Mouse (Mus musculus): ENCODE measurements around the gene Gzmg. TPM values are rescaled to one million over a fixed set of nuclear protein-coding genes. Genes with fewer than 3 reads are reported as not detected.
"Not testable (repeated sequence)": the region's sequence is repeated elsewhere in the genome, so short reads cannot be mapped to it uniquely, and the experiment has no call there.

Gene Gzmg
- polyA plus RNA-seq, 1 experiment from 2014 or later = not detected

- WGBS = 92% methylated on average over 5 of the region's 5 CpGs
- Histone ChIP-seq H3K4me2 (ENCODE audit: low read depth) (no peak overlapping the region), H3K9me3 (ENCODE audit: control insufficient read depth, low read length) (no peaks in the 10 kb centered on the region), H3K27ac (ENCODE audit: low read depth, low read length) (no peak overlapping the region), H3K4me1 (ENCODE audit: control insufficient read depth, insufficient read depth, low read length) (no peaks in the 10 kb centered on the region), H3K27me3 (ENCODE audit: control insufficient read depth, insufficient read depth, low read length) (no peaks in the 10 kb centered on the region), H3K4me3 (ENCODE audit: low read depth, low read length) (no peak overlapping the region), H3K9ac (ENCODE audit: low read length) (no peak overlapping the region), H3K36me3 (ENCODE audit: control insufficient read depth, insufficient read depth, low read length) (no peaks in the 10 kb centered on the region)
- DNase-seq (ENCODE audit: low spot score) (no peak), ATAC-seq (ENCODE audit: insufficient read depth, low FRiP score, low TSS enrichment) (no peak)
These were observed 13.4 kb upstream of the Gzmg start for GRCm38 (mm10) chr14:56172744-56173143.

- Histone ChIP-seq H3K9ac (ENCODE audit: low read length) (no peak overlapping the region), H3K27ac (ENCODE audit: low read depth, low read length) (no peak overlapping the region), H3K4me1 (ENCODE audit: control insufficient read depth, insufficient read depth, low read length) (no peaks in the 10 kb centered on the region), H3K27me3 (ENCODE audit: control insufficient read depth, insufficient read depth, low read length) (no peaks in the 10 kb centered on the region), H3K4me2 (ENCODE audit: low read depth) (no peak overlapping the region), H3K4me3 (ENCODE audit: low read depth, low read length) (no peak overlapping the region), H3K36me3 (ENCODE audit: control insufficient read depth, insufficient read depth, low read length) (no peaks in the 10 kb centered on the region), H3K9me3 (ENCODE audit: control insufficient read depth, low read length) (no peaks in the 10 kb centered on the region)
- WGBS = 91% methylated on average over 6 of the region's 6 CpGs
- DNase-seq (ENCODE audit: low spot score) = no peak
- ATAC-seq (ENCODE audit: insufficient read depth, low FRiP score, low TSS enrichment) = no peak
These were observed 8.6 kb upstream of the Gzmg start for GRCm38 (mm10) chr14:56168009-56168408.

GRCm38 (mm10) chr14:56162109-56162508, 2.7 kb upstream of the Gzmg start:
- H3K36me3 ChIP-seq (ENCODE audit: control insufficient read depth, insufficient read depth, low read length) = no peaks in the 10 kb centered on the region
- DNase-seq (ENCODE audit: low spot score) (no peak), ATAC-seq (ENCODE audit: insufficient read depth, low FRiP score, low TSS enrichment) (no peak)
- no peak overlapping the region for H3K27ac ChIP-seq (ENCODE audit: low read depth, low read length)
- H3K4me3 ChIP-seq (ENCODE audit: low read depth, low read length) = no peak overlapping the region
- no peaks in the 10 kb centered on the region for H3K4me1 ChIP-seq (ENCODE audit: control insufficient read depth, insufficient read depth, low read length)
- H3K27me3 ChIP-seq (ENCODE audit: control insufficient read depth, insufficient read depth, low read length) = no peaks in the 10 kb centered on the region
- H3K9ac ChIP-seq (ENCODE audit: low read length) = no peak overlapping the region
- no peak overlapping the region for H3K4me2 ChIP-seq (ENCODE audit: low read depth)
- no peaks in the 10 kb centered on the region for H3K9me3 ChIP-seq (ENCODE audit: control insufficient read depth, low read length)
- WGBS = 92% methylated on average over 2 of the region's 2 CpGs

GRCm38 (mm10) chr14:56155340-56155739, 4.0 kb downstream of the Gzmg start:
- ATAC-seq (ENCODE audit: insufficient read depth, low FRiP score, low TSS enrichment) (no peak), DNase-seq (ENCODE audit: low spot score) (no peak)
- Histone ChIP-seq H3K9ac (ENCODE audit: low read length) (no peak overlapping the region), H3K36me3 (ENCODE audit: control insufficient read depth, insufficient read depth, low read length) (no peaks in the 10 kb centered on the region), H3K4me3 (ENCODE audit: low read depth, low read length) (no peak overlapping the region), H3K4me2 (ENCODE audit: low read depth) (no peak overlapping the region), H3K27ac (ENCODE audit: low read depth, low read length) (no peak overlapping the region), H3K4me1 (ENCODE audit: control insufficient read depth, insufficient read depth, low read length) (no peaks in the 10 kb centered on the region), H3K27me3 (ENCODE audit: control insufficient read depth, insufficient read depth, low read length) (no peaks in the 10 kb centered on the region), H3K9me3 (ENCODE audit: control insufficient read depth, low read length) (no peaks in the 10 kb centered on the region)
- WGBS = 61% methylated on average over 2 of the region's 2 CpGs

- H3K27me3 ChIP-seq (ENCODE audit: control insufficient read depth, insufficient read depth, low read length); H3K9ac ChIP-seq (ENCODE audit: low read length); H3K4me2 ChIP-seq (ENCODE audit: low read depth); ATAC-seq (ENCODE audit: insufficient read depth, low FRiP score, low TSS enrichment); H3K36me3 ChIP-seq (ENCODE audit: control insufficient read depth, insufficient read depth, low read length); DNase-seq (ENCODE audit: low spot score); H3K4me1 ChIP-seq (ENCODE audit: control insufficient read depth, insufficient read depth, low read length); H3K4me3 ChIP-seq (ENCODE audit: low read depth, low read length); H3K27ac ChIP-seq (ENCODE audit: low read depth, low read length); H3K9me3 ChIP-seq (ENCODE audit: control insufficient read depth, low read length): not testable (repeated sequence)
- 84% methylated on average over 1 of the region's 1 CpGs for WGBS
These were observed 25.7 kb downstream of the Gzmg start for GRCm38 (mm10) chr14:56133675-56134074.

- not testable (repeated sequence) for H3K27me3 ChIP-seq (ENCODE audit: control insufficient read depth, insufficient read depth, low read length); H3K4me1 ChIP-seq (ENCODE audit: control insufficient read depth, insufficient read depth, low read length); H3K9ac ChIP-seq (ENCODE audit: low read length); H3K36me3 ChIP-seq (ENCODE audit: control insufficient read depth, insufficient read depth, low read length); ATAC-seq (ENCODE audit: insufficient read depth, low FRiP score, low TSS enrichment); DNase-seq (ENCODE audit: low spot score); H3K27ac ChIP-seq (ENCODE audit: low read depth, low read length); H3K4me3 ChIP-seq (ENCODE audit: low read depth, low read length); H3K4me2 ChIP-seq (ENCODE audit: low read depth); H3K9me3 ChIP-seq (ENCODE audit: control insufficient read depth, low read length)
- 77% methylated on average over 2 of the region's 2 CpGs for WGBS
These were observed 26.9 kb downstream of the Gzmg start, which contains the start of gene Gzmd for GRCm38 (mm10) chr14:56132508-56132907. TSS of gene Gzmd (minus strand) at chr14:56132608.

GRCm38 (mm10) chr14:56128341-56128740, 31.0 kb downstream of the Gzmg start:
- no peaks in the 10 kb centered on the region for H3K4me1 ChIP-seq (ENCODE audit: control insufficient read depth, insufficient read depth, low read length)
- no peak overlapping the region for H3K9ac ChIP-seq (ENCODE audit: low read length)
- no peaks in the 10 kb centered on the region for H3K27me3 ChIP-seq (ENCODE audit: control insufficient read depth, insufficient read depth, low read length)
- no peaks in the 10 kb centered on the region for H3K9me3 ChIP-seq (ENCODE audit: control insufficient read depth, low read length)
- no peak overlapping the region for H3K27ac ChIP-seq (ENCODE audit: low read depth, low read length)
- no peak overlapping the region for H3K4me3 ChIP-seq (ENCODE audit: low read depth, low read length)
- ATAC-seq (ENCODE audit: insufficient read depth, low FRiP score, low TSS enrichment) (no peak), DNase-seq (ENCODE audit: low spot score) (no peak)
- no peaks in the 10 kb centered on the region for H3K36me3 ChIP-seq (ENCODE audit: control insufficient read depth, insufficient read depth, low read length)
- no peak overlapping the region for H3K4me2 ChIP-seq (ENCODE audit: low read depth)
- WGBS = 51% methylated on average over 3 of the region's 3 CpGs

GRCm38 (mm10) chr14:56123516-56123915, 35.9 kb downstream of the Gzmg start:
- Histone ChIP-seq H3K27me3 (ENCODE audit: control insufficient read depth, insufficient read depth, low read length) (no peaks in the 10 kb centered on the region), H3K4me3 (ENCODE audit: low read depth, low read length) (no peak overlapping the region), H3K27ac (ENCODE audit: low read depth, low read length) (no peak overlapping the region), H3K9ac (ENCODE audit: low read length) (no peak overlapping the region), H3K9me3 (ENCODE audit: control insufficient read depth, low read length) (no peaks in the 10 kb centered on the region), H3K4me2 (ENCODE audit: low read depth) (no peak overlapping the region), H3K36me3 (ENCODE audit: control insufficient read depth, insufficient read depth, low read length) (no peaks in the 10 kb centered on the region), H3K4me1 (ENCODE audit: control insufficient read depth, insufficient read depth, low read length) (no peaks in the 10 kb centered on the region)
- no peak for DNase-seq (ENCODE audit: low spot score)
- WGBS = 86% methylated on average over 3 of the region's 3 CpGs
- ATAC-seq (ENCODE audit: insufficient read depth, low FRiP score, low TSS enrichment) = no peak

- Histone ChIP-seq H3K4me1 (ENCODE audit: control insufficient read depth, insufficient read depth, low read length) (no peaks in the 10 kb centered on the region), H3K9me3 (ENCODE audit: control insufficient read depth, low read length) (no peaks in the 10 kb centered on the region), H3K36me3 (ENCODE audit: control insufficient read depth, insufficient read depth, low read length) (no peaks in the 10 kb centered on the region), H3K27ac (ENCODE audit: low read depth, low read length) (no peak within 1 kb of the TSS), H3K4me3 (ENCODE audit: low read depth, low read length) (no peak within 1 kb of the TSS), H3K9ac (ENCODE audit: low read length) (no peak within 1 kb of the TSS), H3K27me3 (ENCODE audit: control insufficient read depth, insufficient read depth, low read length) (no peaks in the 10 kb centered on the region), H3K4me2 (ENCODE audit: low read depth) (no peak within 1 kb of the TSS)
- ATAC-seq (ENCODE audit: insufficient read depth, low FRiP score, low TSS enrichment) (no peak), DNase-seq (ENCODE audit: low spot score) (no peak)
These were observed 38.9 kb downstream of the Gzmg start, which contains the start of gene Gzme for GRCm38 (mm10) chr14:56120525-56120924. TSS of gene Gzme (minus strand) at chr14:56120625.

All from neural tube, embryonic 11.5 days (tissue).